Mouse (Mus musculus) forebrain, embryonic 12.5 days (tissue): ENCODE data around the gene Smox. TPM values are rescaled to one million over a fixed set of nuclear protein-coding genes. Genes with fewer than 3 reads are reported as not detected.
"Not testable (repeated sequence)": the region's sequence is repeated elsewhere in the genome, so short reads cannot be mapped to it uniquely, and the experiment has no call there.

ENCODE experiments used
- ATAC-seq: fragments of 200-750 bp; cut with Nextera tagmentation; 2 replicates; pipeline ENCODE4 v1.8.0; 2017; ENCODE audit warnings: moderate TSS enrichment; ENCODE audit not compliant: low FRiP score
- H3K27ac ChIP-seq: fragments of 300-500 bp; sonication (generic); 2 replicates; pipeline ENCODE4 v1.5.1; 2016; ENCODE audit warnings: mild to moderate bottlenecking
- H3K27me3 ChIP-seq: fragments of 300-500 bp; sonication (generic); 2 replicates; pipeline ENCODE4 v1.6.1; 2016; ENCODE audit warnings: mild to moderate bottlenecking
- H3K36me3 ChIP-seq: fragments of 300-500 bp; sonication (generic); replicated peaks from 2 replicates; pipeline ENCODE4 v1.6.1; 2016; ENCODE audit warnings: mild to moderate bottlenecking
- H3K4me1 ChIP-seq: fragments of 300-500 bp; sonication (generic); 2 replicates; pipeline ENCODE4 v1.6.1; 2016
- H3K4me2 ChIP-seq: fragments of 300-500 bp; sonication (generic); 2 replicates; pipeline ENCODE4 v1.6.1; 2016; ENCODE audit warnings: mild to moderate bottlenecking, moderate library complexity
- H3K4me3 ChIP-seq: fragments of 300-500 bp; sonication (generic); replicated peaks from 2 replicates; pipeline ENCODE4 v1.5.1; 2016; ENCODE audit warnings: mild to moderate bottlenecking
- H3K9ac ChIP-seq: fragments of 300-500 bp; sonication (generic); 2 replicates; pipeline ENCODE4 v1.6.1; 2016; ENCODE audit warnings: mild to moderate bottlenecking
- H3K9me3 ChIP-seq: fragments of 300-500 bp; sonication (generic); 2 replicates; pipeline ENCODE4 v1.6.1; 2016
- WGBS: fragments of 180-500 bp; shearing (Covaris S2); methylation state at CpG from one replicate; pipeline ENCODE4 v1.1.7; 2016; 5-methylcytosine and 5-hydroxymethylcytosine counted together
- polyA plus RNA-seq: library from polyadenylated mRNA; unstranded; fragments of >200 nt; fragmentation: Nextera tagmentation; extraction: Ambion mirVana; gene quantifications from 2 replicates; pipeline ENCODE4 v1.2.1, GENCODE M21; 2016

The Smox gene
- polyA plus RNA-seq, 1 experiment from 2014 or later = 49.5 TPM

DNA sequence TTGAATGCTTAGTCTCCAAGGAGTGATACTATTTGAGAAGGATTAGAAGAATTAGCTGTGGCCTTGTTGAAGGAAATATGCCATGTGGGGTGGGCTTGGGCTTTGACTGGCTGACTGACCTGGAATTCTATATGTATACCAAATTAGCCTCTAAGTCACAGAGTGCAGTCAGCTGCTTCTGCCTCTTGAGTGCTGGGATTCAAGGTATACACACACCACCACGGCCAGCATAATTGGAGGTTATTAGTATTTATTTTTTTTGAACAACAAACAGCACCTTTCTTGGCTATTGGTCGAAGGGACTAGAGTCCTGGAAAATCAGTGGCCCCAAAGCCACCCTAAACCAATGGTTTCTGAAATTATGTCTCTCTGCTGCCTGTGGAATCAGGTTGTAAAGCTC lies 24.6 kb upstream of the Smox start:
- Histone ChIP-seq H3K4me2 (no peak overlapping the region), H3K27me3 (no peaks in the 10 kb centered on the region), H3K27ac (no peak overlapping the region), H3K9ac (no peak overlapping the region), H3K9me3 (0 out of 2 replicates have a peak, but pooled peaks cover 3% of the 10 kb centered on the region), H3K36me3 (no peaks in the 10 kb centered on the region), H3K4me1 (no peaks in the 10 kb centered on the region), H3K4me3 (no peak overlapping the region)
- ATAC-seq = no peak
- WGBS = 83% methylated on average over 2 of the region's 2 CpGs

DNA sequence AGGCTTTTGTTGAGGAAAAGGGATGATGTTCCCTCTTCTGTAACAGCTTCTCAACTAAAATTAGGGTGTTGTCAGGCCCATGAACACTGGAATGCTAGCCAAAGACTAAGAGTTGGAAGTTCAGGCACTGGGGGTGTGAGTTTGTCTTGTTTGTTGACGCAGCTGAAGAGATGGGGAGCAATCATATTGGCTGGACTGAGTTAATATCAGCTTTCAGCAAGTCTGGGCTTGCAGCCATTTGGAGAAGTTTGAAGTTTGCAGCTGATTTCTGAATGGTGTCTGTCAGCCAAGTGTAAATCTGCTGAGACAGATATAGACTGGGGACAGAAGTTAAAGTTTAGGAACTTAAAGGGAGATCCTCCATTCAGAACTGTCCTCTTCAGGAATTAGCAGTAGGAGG lies 21.4 kb upstream of the Smox start:
- WGBS = 70% methylated on average over 1 of the region's 1 CpGs
- no peak overlapping the region for H3K9ac ChIP-seq

DNA sequence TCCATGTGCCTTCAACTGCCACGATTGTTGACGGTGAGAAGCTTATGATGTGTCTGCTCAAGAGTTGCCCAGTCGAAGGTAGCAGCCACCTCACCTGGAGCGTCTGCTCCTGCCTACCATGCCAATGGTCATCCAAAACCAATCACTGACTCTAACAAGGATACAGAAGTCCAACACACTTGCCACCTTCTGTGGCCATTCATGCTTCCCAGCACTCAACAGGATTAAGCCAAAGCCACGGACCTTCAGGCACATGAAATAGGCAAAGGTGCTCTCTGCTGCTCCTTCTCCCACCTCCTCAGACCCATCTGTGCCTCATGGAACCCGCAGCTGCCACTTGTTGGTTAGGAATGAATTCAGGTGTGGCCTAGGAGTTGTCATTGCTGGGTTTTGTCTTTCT lies 17.5 kb upstream of the Smox start:
- ATAC-seq = no peak
- H3K27ac ChIP-seq = no peak overlapping the region
- H3K4me2 ChIP-seq = no peak overlapping the region
- no peaks in the 10 kb centered on the region for H3K36me3 ChIP-seq
- no peaks in the 10 kb centered on the region for H3K4me1 ChIP-seq
- H3K27me3 ChIP-seq = no peaks in the 10 kb centered on the region
- H3K9me3 ChIP-seq = no peaks in the 10 kb centered on the region
- H3K4me3 ChIP-seq = no peak overlapping the region
- 90% methylated on average over 6 of the region's 6 CpGs for WGBS
- H3K9ac ChIP-seq = no peak overlapping the region

More for the DNA sequence above, 21.4 kb upstream of the Smox start:
- Histone ChIP-seq H3K36me3 (no peaks in the 10 kb centered on the region), H3K27ac (no peak overlapping the region), H3K9me3 (no peaks in the 10 kb centered on the region), H3K27me3 (no peaks in the 10 kb centered on the region), H3K4me1 (no peaks in the 10 kb centered on the region), H3K4me3 (no peak overlapping the region), H3K4me2 (no peak overlapping the region)
- ATAC-seq = no peak

DNA sequence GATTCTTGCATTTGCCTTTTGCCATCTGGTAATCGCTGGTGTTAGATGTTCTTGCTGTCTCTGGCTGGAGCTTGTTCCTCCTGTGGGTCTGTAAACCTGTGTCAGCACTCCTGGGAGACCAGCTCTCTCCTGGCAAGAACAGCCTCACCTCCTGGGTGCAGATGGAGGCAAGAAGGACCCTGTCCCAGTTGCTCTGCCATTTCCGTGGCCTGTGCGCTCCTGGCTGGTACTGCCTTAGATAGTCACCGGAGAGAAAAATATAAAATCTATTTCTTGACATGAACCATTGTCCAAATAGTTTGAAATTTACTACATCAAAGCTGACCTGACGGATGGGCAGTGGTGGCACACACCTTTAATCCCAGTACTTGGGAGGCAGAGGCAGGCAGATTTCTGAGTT lies 14.2 kb upstream of the Smox start:
- not testable (repeated sequence) for H3K36me3 ChIP-seq, H3K4me2 ChIP-seq, H3K4me1 ChIP-seq, H3K4me3 ChIP-seq, ATAC-seq, H3K9ac ChIP-seq, H3K27ac ChIP-seq, H3K9me3 ChIP-seq, H3K27me3 ChIP-seq
- 90% methylated on average over 5 of the region's 5 CpGs for WGBS

DNA sequence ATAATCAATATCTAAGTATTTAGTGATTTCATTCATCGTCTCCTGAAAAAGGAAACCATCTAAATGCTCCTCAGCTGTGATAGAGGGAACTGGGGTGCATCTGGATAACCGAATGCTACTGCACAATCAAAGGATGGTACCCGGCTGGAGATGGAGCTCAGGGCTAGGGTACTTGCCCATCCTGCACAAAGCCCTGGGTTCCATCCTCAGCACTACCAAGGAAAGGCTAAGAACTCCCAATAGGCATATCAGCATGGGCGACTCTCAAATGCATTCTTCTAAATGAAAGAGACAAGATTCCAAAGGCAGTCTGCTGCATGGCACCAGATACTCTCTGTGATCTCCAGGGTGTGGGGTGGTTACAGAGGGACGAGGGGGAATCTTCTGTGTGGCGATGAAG lies 13.4 kb upstream of the Smox start:
- ATAC-seq = no peak
- Histone ChIP-seq H3K4me1 (no peaks in the 10 kb centered on the region), H3K4me3 (no peak overlapping the region), H3K9ac (no peak overlapping the region), H3K36me3 (no peaks in the 10 kb centered on the region), H3K27ac (no peak overlapping the region), H3K27me3 (no peaks in the 10 kb centered on the region), H3K4me2 (no peak overlapping the region), H3K9me3 (no peaks in the 10 kb centered on the region)
- WGBS = 87% methylated on average over 6 of the region's 6 CpGs

DNA sequence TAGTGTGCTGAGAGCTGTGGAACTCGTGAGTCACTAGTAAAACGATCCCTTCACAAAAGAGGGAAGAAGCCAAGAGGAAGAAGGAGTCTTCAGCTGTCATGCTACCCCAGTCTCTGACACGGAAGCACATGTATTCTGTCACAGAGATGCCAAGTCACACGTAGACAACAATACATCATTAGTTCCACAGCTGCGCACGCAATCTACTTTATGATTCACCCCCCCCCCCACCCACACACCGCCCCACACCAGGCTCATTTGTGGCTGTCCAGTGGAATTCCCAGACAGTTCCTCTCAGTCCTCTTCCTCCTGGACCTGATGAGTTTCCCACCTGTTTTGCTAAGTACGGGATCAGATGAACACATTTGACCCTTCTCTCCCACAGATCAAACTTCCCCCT lies 12.9 kb upstream of the Smox start:
- Histone ChIP-seq H3K9ac (no peak overlapping the region), H3K36me3 (no peaks in the 10 kb centered on the region), H3K4me1 (no peaks in the 10 kb centered on the region), H3K27ac (no peak overlapping the region), H3K4me2 (no peak overlapping the region), H3K4me3 (no peak overlapping the region), H3K9me3 (no peaks in the 10 kb centered on the region), H3K27me3 (no peaks in the 10 kb centered on the region)
- 77% methylated on average over 8 of the region's 8 CpGs for WGBS
- no peak for ATAC-seq

DNA sequence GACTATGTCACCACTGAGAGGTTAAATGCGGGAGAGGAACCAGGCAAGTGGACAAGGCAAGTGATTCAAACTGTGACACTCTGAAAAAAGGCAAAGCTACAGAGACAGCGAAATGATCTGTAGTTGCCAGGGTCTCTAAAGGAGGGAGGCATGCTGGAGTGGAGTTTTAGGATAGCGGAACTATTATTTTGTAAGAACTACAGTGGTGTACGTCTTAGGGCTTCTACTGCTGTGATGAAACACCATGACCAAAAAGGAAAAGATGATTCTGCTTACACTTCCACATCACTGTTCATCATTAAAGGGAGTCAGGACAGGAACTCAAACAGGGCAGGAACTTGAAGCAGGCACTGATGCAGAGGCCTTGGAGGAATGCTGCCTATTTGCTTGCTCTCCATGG lies 12.4 kb upstream of the Smox start:
- Histone ChIP-seq H3K36me3 (no peaks in the 10 kb centered on the region), H3K27ac (no peak overlapping the region), H3K4me2 (no peak overlapping the region), H3K4me3 (no peak overlapping the region), H3K27me3 (no peaks in the 10 kb centered on the region), H3K9me3 (no peaks in the 10 kb centered on the region), H3K4me1 (no peaks in the 10 kb centered on the region), H3K9ac (no peak overlapping the region)
- WGBS = 89% methylated on average over 4 of the region's 4 CpGs
- no peak for ATAC-seq

DNA sequence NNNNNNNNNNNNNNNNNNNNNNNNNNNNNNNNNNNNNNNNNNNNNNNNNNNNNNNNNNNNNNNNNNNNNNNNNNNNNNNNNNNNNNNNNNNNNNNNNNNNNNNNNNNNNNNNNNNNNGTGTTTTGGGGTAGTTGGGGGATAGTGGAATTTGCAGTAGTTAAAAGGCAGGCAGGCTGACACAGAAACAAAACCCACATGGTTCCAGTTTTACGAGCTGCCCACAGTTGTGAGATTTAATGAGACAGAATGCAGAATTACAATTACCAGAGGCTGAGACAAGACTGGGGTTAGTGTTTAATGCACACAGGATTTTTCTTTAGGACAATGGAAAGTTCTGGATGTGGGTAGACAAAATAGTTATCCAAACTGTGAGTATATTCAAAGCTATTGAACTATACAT lies 9.6 kb upstream of the Smox start:
- WGBS = 50% methylated on average over 1 of the region's 1 CpGs

DNA sequence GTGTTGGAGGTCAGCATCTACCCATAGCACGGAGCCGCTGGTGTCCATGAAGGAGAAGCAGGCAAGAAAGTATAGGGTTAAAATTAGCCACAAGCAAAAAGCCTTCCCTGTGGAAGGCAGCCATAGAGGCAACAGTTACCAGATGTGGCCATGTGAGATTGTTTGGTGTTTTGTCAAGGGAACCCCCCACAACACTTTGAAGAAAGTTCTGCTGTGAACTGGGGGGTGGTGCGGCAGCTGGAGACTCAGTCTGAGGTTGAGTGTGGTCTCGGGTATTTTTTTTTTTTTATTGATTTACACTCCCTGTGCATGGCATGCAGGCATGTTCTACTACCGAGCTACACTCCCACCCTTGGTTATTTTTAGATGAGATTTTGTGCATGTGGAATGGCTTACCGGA lies 8.8 kb upstream of the Smox start:
- ATAC-seq = no peak
- H3K9ac ChIP-seq = no peak overlapping the region

More for the DNA sequence above, 9.6 kb upstream of the Smox start:
- H3K4me2 ChIP-seq = no peak overlapping the region
- no peaks in the 10 kb centered on the region for H3K9me3 ChIP-seq
- no peaks in the 10 kb centered on the region for H3K36me3 ChIP-seq
- H3K4me3 ChIP-seq = no peak overlapping the region
- no peaks in the 10 kb centered on the region for H3K4me1 ChIP-seq
- H3K9ac ChIP-seq = no peak overlapping the region
- H3K27me3 ChIP-seq = no peaks in the 10 kb centered on the region
- H3K27ac ChIP-seq = no peak overlapping the region
- no peak for ATAC-seq

DNA sequence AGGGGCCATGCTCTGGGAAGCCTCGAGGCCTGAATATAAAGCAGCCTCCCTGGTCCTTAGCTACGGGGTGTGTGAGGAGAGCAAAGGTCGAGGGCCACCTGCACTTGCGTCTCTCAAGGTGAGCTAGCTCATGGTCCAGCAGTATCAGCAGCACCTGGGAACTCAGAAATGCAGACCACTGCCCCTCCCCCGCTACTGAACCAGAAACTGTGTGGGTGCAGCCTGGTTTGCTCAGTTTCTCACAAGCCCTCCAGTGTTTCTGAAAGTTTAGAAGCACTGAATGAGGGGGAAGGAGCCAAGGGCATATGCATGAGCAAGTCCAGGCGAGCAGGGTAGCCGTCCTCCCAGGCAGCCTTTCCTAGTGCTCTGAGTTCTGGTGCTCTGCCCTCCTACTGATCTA lies 7.7 kb upstream of the Smox start:
- Histone ChIP-seq H3K27ac (no peak overlapping the region), H3K4me2 (no peak overlapping the region), H3K9ac (no peak overlapping the region), H3K9me3 (no peaks in the 10 kb centered on the region), H3K4me1 (no peaks in the 10 kb centered on the region), H3K4me3 (no peak overlapping the region), H3K27me3 (no peaks in the 10 kb centered on the region), H3K36me3 (no peaks in the 10 kb centered on the region)
- WGBS = 74% methylated on average over 7 of the region's 7 CpGs
- ATAC-seq = no peak

More for the DNA sequence above, 8.8 kb upstream of the Smox start:
- no peak overlapping the region for H3K27ac ChIP-seq
- 94% methylated on average over 6 of the region's 6 CpGs for WGBS
- no peaks in the 10 kb centered on the region for H3K36me3 ChIP-seq
- no peak overlapping the region for H3K4me2 ChIP-seq
- H3K4me3 ChIP-seq = no peak overlapping the region
- no peaks in the 10 kb centered on the region for H3K4me1 ChIP-seq
- H3K9me3 ChIP-seq = no peaks in the 10 kb centered on the region
- no peaks in the 10 kb centered on the region for H3K27me3 ChIP-seq

DNA sequence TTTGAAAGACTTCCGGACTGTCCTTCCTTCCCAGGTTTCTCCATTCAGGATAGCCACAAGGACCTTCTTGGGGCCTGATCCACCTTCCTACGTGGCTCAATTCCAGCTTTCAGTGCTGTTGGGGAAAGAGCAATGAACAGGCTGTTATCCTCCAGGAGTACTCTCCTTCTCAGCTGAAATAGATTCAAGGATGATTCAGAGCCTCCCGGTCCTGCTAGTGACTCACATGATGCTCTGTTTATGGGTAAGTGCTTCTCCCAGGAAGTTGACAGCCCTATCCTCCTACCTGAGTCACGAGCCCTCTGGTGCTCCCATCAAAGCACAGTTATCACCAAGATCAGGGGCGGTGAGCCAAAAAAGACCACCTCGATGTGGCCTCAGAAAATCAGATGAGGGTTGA lies 7.1 kb upstream of the Smox start:
- Histone ChIP-seq H3K27me3 (no peaks in the 10 kb centered on the region), H3K4me3 (no peak overlapping the region), H3K4me2 (no peak overlapping the region), H3K9ac (no peak overlapping the region), H3K36me3 (no peaks in the 10 kb centered on the region), H3K9me3 (no peaks in the 10 kb centered on the region), H3K27ac (no peak overlapping the region), H3K4me1 (no peaks in the 10 kb centered on the region)
- ATAC-seq = no peak
- 81% methylated on average over 6 of the region's 6 CpGs for whole genome bisulfite sequencing

DNA sequence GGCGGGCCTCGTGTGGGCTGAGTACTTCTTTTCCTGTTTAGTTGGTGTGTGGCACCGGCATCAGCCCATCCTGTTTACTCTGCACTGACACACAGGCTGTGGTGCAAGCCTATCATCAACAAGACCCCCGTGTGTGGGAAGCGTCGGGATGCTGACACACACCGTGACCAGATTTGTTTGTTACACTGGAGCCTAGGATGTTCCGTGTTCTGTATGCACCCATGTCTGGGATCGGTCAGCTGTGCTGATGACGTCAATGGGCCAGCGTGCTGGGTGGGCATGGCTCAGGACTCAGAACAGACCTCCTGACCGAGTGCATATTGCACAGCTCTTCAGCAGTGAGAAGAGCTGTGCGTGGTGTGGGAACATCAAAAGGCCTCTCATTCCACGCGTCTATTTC lies 6.2 kb upstream of the Smox start:
- 88% methylated on average over 15 of the region's 15 CpGs for WGBS
- Histone ChIP-seq H3K4me2 (no peak overlapping the region), H3K36me3 (no peaks in the 10 kb centered on the region), H3K4me1 (no peaks in the 10 kb centered on the region), H3K27ac (no peak overlapping the region), H3K9me3 (no peaks in the 10 kb centered on the region), H3K27me3 (peaks cover 5% of the 10 kb centered on the region; the same call in 1 of the 2 replicates), H3K4me3 (no peak overlapping the region), H3K9ac (no peak overlapping the region)
- no peak for ATAC-seq

DNA sequence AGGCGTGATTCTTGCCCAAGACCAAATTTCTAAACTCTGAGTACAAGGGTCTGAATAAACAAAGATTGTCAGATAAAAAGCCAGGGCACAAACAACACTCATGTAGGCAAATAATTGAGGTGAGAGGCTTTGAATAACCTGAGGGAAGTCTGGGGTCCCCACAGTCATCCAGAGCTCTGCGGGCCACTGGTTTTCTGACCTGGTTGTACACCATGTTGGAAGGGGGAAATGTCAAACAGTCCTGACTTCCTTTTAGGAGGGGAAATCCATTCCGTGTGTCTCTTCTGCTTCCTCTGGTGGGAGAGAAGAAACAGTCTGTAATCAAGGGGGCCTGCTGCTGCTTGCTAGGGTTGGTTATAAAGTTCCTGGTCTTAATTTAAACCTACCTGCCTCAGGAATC lies 5.2 kb upstream of the Smox start:
- ATAC-seq = no peak
- H3K4me1 ChIP-seq = no peaks in the 10 kb centered on the region
- WGBS = 86% methylated on average over 3 of the region's 3 CpGs
- H3K36me3 ChIP-seq = no peaks in the 10 kb centered on the region
- peaks cover 11% of the 10 kb centered on the region; the same call in 1 of the 2 replicates for H3K27me3 ChIP-seq
- no peaks in the 10 kb centered on the region for H3K9me3 ChIP-seq
- no peak overlapping the region for H3K4me2 ChIP-seq
- H3K4me3 ChIP-seq = no peak overlapping the region
- H3K27ac ChIP-seq = no peak overlapping the region
- H3K9ac ChIP-seq = no peak overlapping the region

DNA sequence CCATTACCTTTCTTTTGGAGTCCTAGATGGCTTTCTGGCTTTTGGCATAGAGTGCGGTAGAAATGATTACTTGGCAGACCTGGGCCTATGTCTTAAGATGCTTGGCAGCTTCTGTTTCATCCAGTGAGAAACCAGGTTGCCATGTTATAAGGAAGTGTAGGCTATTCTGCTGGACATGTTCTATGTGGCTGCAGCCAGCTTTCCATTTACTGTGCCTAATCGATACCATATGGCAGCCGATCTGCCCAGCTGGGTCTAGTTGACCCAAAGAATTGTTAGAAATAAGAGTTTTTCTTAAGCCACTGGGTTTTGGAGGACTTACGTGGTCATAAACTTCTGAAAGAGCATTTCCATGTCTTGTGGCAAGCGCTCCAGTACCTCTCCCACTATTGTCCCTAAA lies 4.0 kb upstream of the Smox start:
- H3K27ac ChIP-seq = no peak overlapping the region
- H3K9me3 ChIP-seq = no peaks in the 10 kb centered on the region
- no peak overlapping the region for H3K4me2 ChIP-seq
- H3K9ac ChIP-seq = no peak overlapping the region
- ATAC-seq = no peak
- H3K4me3 ChIP-seq = no peak overlapping the region
- H3K27me3 ChIP-seq = peaks cover 11% of the 10 kb centered on the region; the same call in 1 of the 2 replicates
- WGBS = 90% methylated on average over 5 of the region's 5 CpGs
- H3K36me3 ChIP-seq = no peaks in the 10 kb centered on the region
- H3K4me1 ChIP-seq = peaks cover 4% of the 10 kb centered on the region; the same call in 1 of the 2 replicates
